Mouse (Mus musculus) telencephalon, adult 2 months (tissue): ENCODE measurements at regions not wholly inside any gene's neighbourhood (a gene's known extent, or its start where the extent isn't known, plus 50 kb on each side); places are given as distances from the start of the nearest gene placed in this dataset.

ENCODE experiments used
- DNase-seq: peaks from one replicate; pipeline ENCODE4 v3.0.0-alpha.2; 2011; ENCODE audit warnings: low read depth, low spot score

GRCm38 (mm10) chr1:92286013-92286965 is 90.8 kb upstream of the Hdac4 start:
- DNase-seq: no peak

GRCm38 (mm10) chr1:92284155-92284554 is 88.7 kb upstream of the Hdac4 start:
- DNase-seq: no peak

- DNase-seq: no peak
These were observed 81.8 kb upstream of the Hdac4 start for GRCm38 (mm10) chr1:92277199-92277747.

GRCm38 (mm10) chr1:92275388-92275787 is 79.9 kb upstream of the Hdac4 start:
- no peak for DNase-seq

- no peak for DNase-seq
These were observed 78.3 kb upstream of the Hdac4 start for GRCm38 (mm10) chr1:92273760-92274159.

- DNase-seq: no peak
These were observed 76.3 kb upstream of the Hdac4 start for GRCm38 (mm10) chr1:92271676-92272291.

GRCm38 (mm10) chr1:92270486-92271058 is 75.1 kb upstream of the Hdac4 start:
- no peak for DNase-seq

GRCm38 (mm10) chr1:92269464-92269863 is 74.0 kb upstream of the Hdac4 start:
- peak; percentile 38 for DNase-seq

GRCm38 (mm10) chr1:92264941-92265340 is 69.4 kb upstream of the Hdac4 start:
- DNase-seq: no peak

GRCm38 (mm10) chr1:92259715-92260392 is 64.4 kb upstream of the Hdac4 start:
- no peak for DNase-seq

GRCm38 (mm10) chr1:92258026-92258425 is 62.5 kb upstream of the Hdac4 start:
- no peak for DNase-seq

- no peak for DNase-seq
These were observed 57.6 kb upstream of the Hdac4 start for GRCm38 (mm10) chr1:92253086-92253485.

GRCm38 (mm10) chr1:92250594-92251463 is 55.3 kb upstream of the Hdac4 start:
- no peak for DNase-seq
